Mouse (Mus musculus): ENCODE measurements around the gene Evi2a. TPM values are rescaled to one million over a fixed set of nuclear protein-coding genes. Genes with fewer than 3 reads are reported as not detected.

Gene Evi2a
- total and polyA plus RNA-seq, 2 experiments from 2014 or later = 2.0 to 2.5 TPM

DNA sequence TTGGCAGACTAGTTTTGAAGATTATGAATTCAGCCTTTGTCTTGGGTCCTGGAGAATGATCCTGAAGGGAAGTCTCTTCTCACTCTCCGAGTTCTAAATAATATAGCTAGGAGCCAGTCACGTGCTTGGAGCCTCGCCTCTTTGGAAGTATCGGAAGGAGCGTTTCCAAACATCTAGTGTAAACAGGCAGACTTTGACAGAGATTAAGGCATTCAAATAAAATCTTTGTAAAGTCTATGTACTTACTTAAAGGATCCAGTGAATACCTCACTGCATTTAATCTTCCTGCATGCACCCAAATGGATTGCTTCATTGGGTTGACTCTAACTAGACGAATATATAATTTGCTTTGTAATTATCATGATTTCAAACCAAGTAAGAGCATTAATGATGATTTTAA lies 47.0 kb downstream of the Evi2a start:
- H3K4me3 ChIP-seq (ENCODE audit: low read depth, low read length) = no peak overlapping the region
- DNase-seq (ENCODE audit: low spot score) (no peak), ATAC-seq (ENCODE audit: insufficient read depth, low read depth) (no peak)
- no peaks in the 10 kb centered on the region for H3K27me3 ChIP-seq (ENCODE audit: control insufficient read depth, insufficient read depth, low read length)
- no peaks in the 10 kb centered on the region for H3K4me1 ChIP-seq (ENCODE audit: control insufficient read depth, insufficient read depth)
- 90% methylated on average over 6 of the region's 6 CpGs for WGBS
- no peak for TF ChIP-seq EP300 (IDR thresholded peaks at IDR 0.05; ENCODE audit: low read depth)
- TF ChIP-seq CTCF (IDR thresholded peaks at IDR 0.05; ENCODE audit: low read depth) = no peak
- no peak overlapping the region for H3K9ac ChIP-seq (replicated peaks; ENCODE audit: low read depth, low read length)
- no peak overlapping the region for H3K27ac ChIP-seq (ENCODE audit: low read depth)
- no peak overlapping the region for H3K4me2 ChIP-seq (ENCODE audit: low read depth, low read length)
- H3K36me3 ChIP-seq (replicated peaks; ENCODE audit: control insufficient read depth, insufficient read depth, low read length) = peaks cover 12% of the 10 kb centered on the region
- no peaks in the 10 kb centered on the region for H3K9me3 ChIP-seq (replicated peaks; ENCODE audit: control insufficient read depth, low read length)

Other genes with a start within 250 kb of the Evi2a start
- not detected in 2 replicates for gene Gm9964, start 233.7 kb downstream of the Evi2a start, total RNA-seq (2014; rRNA removed; ENCODE audit: low replicate concordance)
- not detected in 2 replicates for gene Gm9964, start 233.7 kb downstream of the Evi2a start, polyA plus RNA-seq (2015; fragmentation: Nextera tagmentation; extraction: Ambion mirVana)
- 19.2 and 20.1 TPM in 2 replicates for gene Nf1, start 190.9 kb downstream of the Evi2a start, total RNA-seq (2014; rRNA removed; ENCODE audit: low replicate concordance)
- gene Nf1, start 190.9 kb downstream of the Evi2a start, polyA plus RNA-seq (2015; fragmentation: Nextera tagmentation; extraction: Ambion mirVana) = 2.6 and 3.5 TPM in 2 replicates
- not detected in 2 replicates for gene Omg, start 26.5 kb downstream of the Evi2a start, total RNA-seq (2014; rRNA removed; ENCODE audit: low replicate concordance)
- 0.07 TPM in 1 of 2 replicates, not detected in the other for gene Omg, start 26.5 kb downstream of the Evi2a start, polyA plus RNA-seq (2015; fragmentation: Nextera tagmentation; extraction: Ambion mirVana)
- gene Evi2b, start 6.8 kb downstream of the Evi2a start, total RNA-seq (2014; rRNA removed; ENCODE audit: low replicate concordance) = 0.62 and 0.84 TPM in 2 replicates
- 0.36 and 0.54 TPM in 2 replicates for gene Evi2b, start 6.8 kb downstream of the Evi2a start, polyA plus RNA-seq (2015; fragmentation: Nextera tagmentation; extraction: Ambion mirVana)
- gene Evi2, start within 50 bp of the Evi2a start, total RNA-seq (2014; rRNA removed; ENCODE audit: low replicate concordance) = not detected in 2 replicates
- gene Evi2, start within 50 bp of the Evi2a start, polyA plus RNA-seq (2015; fragmentation: Nextera tagmentation; extraction: Ambion mirVana) = 0.14 and 0.19 TPM in 2 replicates
- gene Rab11fip4, start 60.6 kb upstream of the Evi2a start, total RNA-seq (2014; rRNA removed; ENCODE audit: low replicate concordance) = 2.0 TPM in 1 of 2 replicates, not detected in the other
- 0.03 TPM in 1 of 2 replicates, not detected in the other for gene Rab11fip4, start 60.6 kb upstream of the Evi2a start, polyA plus RNA-seq (2015; fragmentation: Nextera tagmentation; extraction: Ambion mirVana)

Data from heart, postnatal 0 days (tissue).